Mouse (Mus musculus) erythroblast, embryonic 14.5 days (primary cell): Measurements from ENCODE around the gene Mcat. TPM values are rescaled to one million over a fixed set of nuclear protein-coding genes. Genes with fewer than 3 reads are reported as not detected.

ENCODE experiments used
- H3K27me3 ChIP-seq: 2 replicates; pipeline ENCODE4 v1.6.1; 2012; ENCODE audit warnings: inconsistent platforms; ENCODE audit not compliant: control insufficient read depth
- H3K36me3 ChIP-seq: 2 replicates; pipeline ENCODE4 v1.6.1; 2012; ENCODE audit warnings: mild to moderate bottlenecking, inconsistent platforms; ENCODE audit not compliant: control insufficient read depth
- H3K4me1 ChIP-seq: 2 replicates; pipeline ENCODE4 v1.6.1; 2012; ENCODE audit warnings: inconsistent platforms; ENCODE audit not compliant: control insufficient read depth
- H3K4me3 ChIP-seq: replicated peaks from 2 replicates; pipeline ENCODE3; 2012; ENCODE audit warnings: moderate library complexity, mild to moderate bottlenecking, inconsistent platforms
- H3K9me3 ChIP-seq: 2 replicates; pipeline ENCODE4 v1.6.1; 2012; ENCODE audit warnings: low read length, inconsistent platforms, mixed read lengths; ENCODE audit not compliant: control insufficient read depth
- GATA1 ChIP-seq: IDR thresholded peaks from 2 replicates; pipeline ENCODE4 v1.6.1; 2012; ENCODE audit warnings: low read length, inconsistent platforms, mixed read lengths
- TAL1 ChIP-seq: IDR thresholded peaks from 3 replicates; pipeline ENCODE4 v1.6.1; 2012; ENCODE audit warnings: low read length, inconsistent platforms, mixed read lengths
- polyA plus RNA-seq: library from polyadenylated mRNA; stranded (reverse); fragments of >175 nt; gene quantifications from 2 replicates; pipeline ENCODE4 v1.2.3, GENCODE M21; 2012

Mcat gene
- polyA plus RNA-seq, 1 experiment: 2.0 TPM

DNA sequence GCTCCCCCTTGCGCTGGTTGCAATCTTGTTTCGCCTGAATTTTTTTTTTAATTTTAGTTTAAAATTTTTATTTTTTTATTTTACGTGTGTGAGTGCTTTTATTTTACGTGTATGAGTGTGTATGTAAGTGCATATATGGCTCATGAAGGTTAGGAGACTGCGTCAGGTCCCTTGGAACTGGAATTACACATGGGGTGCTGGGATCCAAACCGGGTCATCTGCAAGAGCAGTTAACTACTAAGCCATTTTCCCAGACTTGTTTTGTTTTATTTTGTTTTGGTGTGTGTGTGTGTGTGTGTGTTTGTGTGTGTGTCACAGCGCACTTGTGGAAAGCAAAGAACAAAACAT is 31.8 kb upstream of the Mcat start:
- TF ChIP-seq TAL1 (no peak), GATA1 (no peak)
- H3K4me3 ChIP-seq: peak overlapping the region; percentile 84
- H3K9me3 ChIP-seq: no peaks in the 10 kb centered on the region
- peaks cover 77% of the 10 kb centered on the region for H3K4me1 ChIP-seq
- peaks cover 85% of the 10 kb centered on the region for H3K36me3 ChIP-seq
- H3K27me3 ChIP-seq: no peaks in the 10 kb centered on the region

DNA sequence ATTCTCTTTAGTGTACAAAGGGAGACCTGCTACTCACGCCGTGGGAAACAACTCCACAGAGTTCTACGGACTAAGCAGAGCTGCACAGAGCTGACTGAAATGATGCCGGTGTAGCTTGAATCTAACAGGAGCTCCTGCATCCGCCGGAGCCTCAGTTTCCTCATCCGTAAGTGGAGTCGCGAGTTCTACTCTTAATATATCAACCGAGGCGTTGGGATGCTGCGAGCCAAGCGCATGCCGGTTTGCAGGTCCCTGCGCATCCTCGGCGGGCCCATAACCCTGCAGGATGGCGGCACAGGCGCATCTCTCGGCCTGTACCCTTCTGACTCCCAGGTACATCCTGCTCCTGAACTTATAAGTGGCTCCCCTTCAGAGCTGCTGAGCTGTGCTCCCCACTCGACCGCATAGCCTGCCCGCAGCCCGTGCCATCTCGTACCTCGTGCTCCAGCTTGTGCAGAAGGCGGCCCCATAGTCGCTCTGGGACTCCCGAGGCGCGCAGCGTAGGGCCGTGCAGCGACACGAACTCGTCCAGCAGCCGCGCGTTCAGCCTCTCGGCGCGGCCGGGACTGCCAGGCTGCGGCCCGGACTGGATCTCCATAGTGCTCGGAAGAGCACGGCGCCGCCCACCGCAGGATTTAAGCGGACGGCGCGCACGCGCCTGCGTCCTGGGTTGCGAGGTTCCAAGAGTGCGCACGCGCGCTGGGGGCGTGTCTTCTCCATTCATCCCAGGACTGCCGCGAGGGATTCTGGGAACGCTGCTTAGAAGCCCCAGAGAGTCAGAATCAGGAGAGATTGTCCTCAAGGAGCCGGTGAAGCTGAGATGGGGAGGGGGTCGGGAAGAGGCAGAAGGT is 31.2 kb upstream of the Mcat start, which contains the start of gene Ttll12:
Gene Ttll12 (minus strand): TSS at position 645 of the 851 bp plus-strand sequence.
- peaks cover 85% of the 10 kb centered on the region for H3K36me3 ChIP-seq
- TF ChIP-seq GATA1 (no peak), TAL1 (no peak)
- no peaks in the 10 kb centered on the region for H3K9me3 ChIP-seq
- H3K4me1 ChIP-seq: peaks cover 78% of the 10 kb centered on the region
- H3K4me3 ChIP-seq: peak within 1 kb of the TSS; percentile 84
- no peaks in the 10 kb centered on the region for H3K27me3 ChIP-seq

- H3K9me3 ChIP-seq: no peaks in the 10 kb centered on the region
- H3K27me3 ChIP-seq: no peaks in the 10 kb centered on the region
- TF ChIP-seq TAL1 (no peak), GATA1 (no peak)
- peaks cover 79% of the 10 kb centered on the region for H3K4me1 ChIP-seq
- peaks cover 84% of the 10 kb centered on the region for H3K36me3 ChIP-seq
- peak overlapping the region; percentile 84 for H3K4me3 ChIP-seq
Measured at GRCm38 (mm10) chr15:83593702-83594512, 30.3 kb upstream of the Mcat start.

DNA sequence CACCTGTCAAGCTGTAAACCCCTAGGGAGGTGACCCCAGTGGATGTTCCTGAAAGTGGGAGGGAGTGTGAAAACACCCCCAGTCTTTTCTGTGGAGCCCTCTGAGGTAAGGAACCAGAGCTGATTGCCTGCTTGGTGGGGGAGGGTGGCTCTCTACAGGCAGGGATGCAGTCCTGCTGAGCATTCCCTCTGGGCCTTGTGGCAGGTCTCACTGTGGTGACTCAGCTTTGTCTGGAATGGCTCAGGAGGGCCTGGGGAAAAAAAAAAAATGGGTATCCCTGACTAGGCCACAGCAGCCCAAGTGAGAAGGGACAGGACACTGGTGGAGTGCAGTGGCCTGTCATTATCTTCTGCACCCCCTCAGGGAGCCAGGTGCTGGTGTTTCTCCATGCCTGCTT is 29.6 kb upstream of the Mcat start:
- H3K27me3 ChIP-seq: no peaks in the 10 kb centered on the region
- no peaks in the 10 kb centered on the region for H3K9me3 ChIP-seq
- H3K36me3 ChIP-seq: peaks cover 89% of the 10 kb centered on the region
- no peak for TF ChIP-seq TAL1
- no peak for TF ChIP-seq GATA1
- H3K4me3 ChIP-seq: peak overlapping the region; percentile 84
- H3K4me1 ChIP-seq: peaks cover 86% of the 10 kb centered on the region

- H3K9me3 ChIP-seq: no peaks in the 10 kb centered on the region
- H3K4me1 ChIP-seq: peaks cover 82% of the 10 kb centered on the region
- H3K4me3 ChIP-seq: peak overlapping the region; percentile 84
- H3K36me3 ChIP-seq: peaks cover 89% of the 10 kb centered on the region
- TF ChIP-seq GATA1 (peak; percentile 83), TAL1 (peak; percentile 83)
- H3K27me3 ChIP-seq: no peaks in the 10 kb centered on the region
Measured at GRCm38 (mm10) chr15:83592260-83593188, 28.9 kb upstream of the Mcat start.

- H3K36me3 ChIP-seq: peaks cover 89% of the 10 kb centered on the region
- H3K4me1 ChIP-seq: peaks cover 77% of the 10 kb centered on the region
- peak overlapping the region; percentile 84 for H3K4me3 ChIP-seq
Measured at GRCm38 (mm10) chr15:83591758-83592157, 28.2 kb upstream of the Mcat start.

DNA sequence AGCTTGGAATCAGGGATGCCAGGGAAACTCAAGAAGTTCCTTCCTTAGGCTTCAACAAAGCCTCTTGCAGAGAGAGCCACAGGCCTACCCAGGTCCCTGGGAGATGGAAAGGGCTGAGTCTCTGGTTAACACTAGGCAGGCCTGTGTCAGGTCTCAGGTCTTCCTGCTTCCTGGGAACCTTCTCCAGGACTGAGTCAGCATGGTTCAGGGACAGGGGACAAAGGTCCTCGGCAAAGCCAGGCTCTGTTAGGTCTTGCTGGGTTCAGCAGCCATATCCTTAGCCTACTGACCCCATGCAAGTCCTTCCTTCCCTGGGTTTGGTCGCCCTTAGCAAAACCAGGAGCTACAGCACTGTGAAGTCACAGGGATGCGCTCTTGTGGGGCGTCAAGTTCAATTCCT is 27.3 kb upstream of the Mcat start:
- TF ChIP-seq GATA1 (no peak), TAL1 (no peak)
- peaks cover 89% of the 10 kb centered on the region for H3K36me3 ChIP-seq
- H3K4me3 ChIP-seq: peak overlapping the region; percentile 84
- H3K4me1 ChIP-seq: peaks cover 68% of the 10 kb centered on the region
- peaks cover 14% of the 10 kb centered on the region for H3K9me3 ChIP-seq
- no peaks in the 10 kb centered on the region; the same call in 1 of the 2 replicates for H3K27me3 ChIP-seq

More at GRCm38 (mm10) chr15:83591758-83592157, 28.2 kb upstream of the Mcat start:
- TF ChIP-seq TAL1: no peak
- TF ChIP-seq GATA1: no peak
- no peaks in the 10 kb centered on the region; the same call in 1 of the 2 replicates for H3K27me3 ChIP-seq
- H3K9me3 ChIP-seq: peaks cover 5% of the 10 kb centered on the region

DNA sequence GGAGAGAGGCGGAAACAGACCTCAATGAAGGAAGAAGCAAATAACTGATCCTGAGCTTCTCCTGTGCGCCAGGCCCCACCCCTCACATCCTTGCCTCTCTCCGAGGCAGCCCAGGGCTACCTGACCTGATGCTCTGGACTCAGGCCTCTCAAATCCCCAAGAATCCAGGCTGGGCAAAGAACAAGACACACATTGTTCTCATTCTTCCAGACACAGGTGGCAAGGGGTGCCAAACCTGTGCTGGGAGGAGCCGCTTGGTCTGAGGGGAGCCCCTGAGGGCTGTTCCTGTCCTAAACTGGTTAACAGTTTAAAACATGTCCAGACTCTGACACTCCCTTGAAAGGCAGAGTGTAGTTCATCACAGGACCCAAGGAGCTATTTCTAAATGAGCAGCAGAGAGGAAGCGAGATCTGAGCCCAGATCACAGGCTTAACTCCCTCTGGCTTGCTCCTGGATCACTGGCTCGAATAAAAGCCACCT is 21.2 kb upstream of the Mcat start:
- H3K4me1 ChIP-seq: peaks cover 41% of the 10 kb centered on the region
- peaks cover 99% of the 10 kb centered on the region for H3K36me3 ChIP-seq
- H3K9me3 ChIP-seq: peaks cover 16% of the 10 kb centered on the region
- no peak for TF ChIP-seq GATA1
- no peak for TF ChIP-seq TAL1
- H3K4me3 ChIP-seq: no peak overlapping the region
- H3K27me3 ChIP-seq: no peaks in the 10 kb centered on the region; the same call in 1 of the 2 replicates
